Mouse (Mus musculus) c-Kit-positive CD71-positive TER-119-positive erythroid progenitor cells, embryonic 14.5 days (primary cell): ENCODE measurements around the gene Rubcnl.

Experiments used
- DNase-seq: peaks from one replicate; pipeline ENCODE4 v3.0.0-alpha.2; 2013; ENCODE audit warnings: low spot score

The Rubcnl gene

GRCm38 (mm10) chr14:75017877-75018825 is 2.3 kb downstream of the Rubcnl start:
- DNase-seq = no peak

DNA sequence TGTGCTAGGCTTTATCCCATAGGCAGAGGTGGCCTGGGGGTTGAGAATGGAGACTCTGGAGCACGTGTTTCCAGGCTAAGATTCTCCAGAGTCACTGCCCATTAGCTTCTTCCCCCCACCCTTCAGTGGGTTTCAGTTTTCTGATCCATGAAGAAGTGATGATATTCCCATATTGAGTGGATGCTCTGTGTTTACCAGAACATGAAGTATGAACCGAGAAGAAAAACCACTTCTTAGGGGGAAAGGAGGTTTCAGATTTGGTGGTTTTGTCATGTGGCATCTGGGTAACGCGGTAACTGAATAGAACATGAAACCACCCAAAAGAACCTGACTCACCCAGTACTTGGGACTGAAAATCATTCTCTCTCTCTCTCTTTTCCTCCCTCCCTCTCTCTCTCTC is 3.0 kb downstream of the Rubcnl start:
- DNase-seq = no peak

- no peak for DNase-seq
Observed at GRCm38 (mm10) chr14:75020581-75021253, 4.9 kb downstream of the Rubcnl start.

DNA sequence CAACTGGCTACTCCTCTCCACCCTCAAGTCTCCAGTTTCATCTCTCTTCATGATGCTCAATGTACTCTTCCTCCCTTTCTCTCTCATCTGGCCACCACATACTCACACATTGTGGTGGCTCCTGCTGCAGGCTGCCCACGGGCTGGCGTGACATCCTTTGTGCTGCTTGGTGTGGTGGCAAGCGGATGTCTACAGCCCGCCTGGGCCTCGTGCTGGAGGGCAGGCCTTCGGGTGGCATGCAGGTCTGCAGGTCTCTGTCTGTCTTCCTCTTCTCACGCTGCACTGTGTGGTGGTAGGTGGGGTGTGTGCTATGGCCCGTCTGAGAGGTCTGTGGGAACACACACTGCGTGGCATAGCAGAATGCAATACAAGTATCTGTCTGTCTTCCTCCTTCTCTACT is 6.7 kb downstream of the Rubcnl start:
- no peak for DNase-seq

DNA sequence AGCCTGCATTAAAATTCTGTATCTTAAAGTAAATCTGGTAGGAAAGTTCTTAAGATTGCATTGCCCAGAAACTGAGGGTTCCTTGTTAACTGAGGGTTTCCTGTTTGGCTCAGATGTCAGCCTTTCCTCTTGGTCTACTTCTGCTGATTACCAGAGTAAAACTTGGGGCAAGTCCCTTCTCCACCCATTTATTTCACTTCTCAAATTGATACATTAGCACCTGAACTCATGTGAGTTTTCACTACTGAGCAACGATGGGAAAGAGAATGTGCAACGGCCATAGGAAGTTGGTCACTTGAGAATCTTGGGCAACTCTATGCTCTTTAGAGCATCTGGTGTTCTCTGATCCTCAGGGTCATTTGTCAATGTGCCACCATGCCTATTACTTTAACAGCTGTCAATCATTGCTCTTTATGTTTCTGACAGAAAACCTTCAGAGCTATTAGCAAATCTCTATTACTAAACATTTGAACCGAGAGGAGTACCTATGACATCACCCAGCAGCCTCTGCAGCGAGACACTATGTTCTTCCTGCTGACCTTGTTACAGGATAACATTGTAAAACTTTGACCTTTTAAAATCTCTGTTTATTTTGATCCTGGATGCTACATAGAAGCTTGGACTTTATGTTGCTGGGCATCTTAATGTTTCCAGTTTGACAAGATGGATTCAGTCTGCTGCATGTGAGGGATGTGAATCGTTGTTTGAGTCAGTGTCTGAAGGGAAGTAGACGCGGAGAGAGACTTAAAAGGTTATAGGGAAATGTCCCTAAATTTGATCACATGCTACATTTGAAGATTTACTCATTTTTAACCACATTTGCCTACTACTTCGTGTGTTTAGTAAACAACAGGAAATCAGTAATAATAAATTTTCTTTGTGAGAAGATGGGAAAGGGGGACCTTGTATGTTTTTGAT is 9.2 kb downstream of the Rubcnl start:
- DNase-seq = no peak

DNA sequence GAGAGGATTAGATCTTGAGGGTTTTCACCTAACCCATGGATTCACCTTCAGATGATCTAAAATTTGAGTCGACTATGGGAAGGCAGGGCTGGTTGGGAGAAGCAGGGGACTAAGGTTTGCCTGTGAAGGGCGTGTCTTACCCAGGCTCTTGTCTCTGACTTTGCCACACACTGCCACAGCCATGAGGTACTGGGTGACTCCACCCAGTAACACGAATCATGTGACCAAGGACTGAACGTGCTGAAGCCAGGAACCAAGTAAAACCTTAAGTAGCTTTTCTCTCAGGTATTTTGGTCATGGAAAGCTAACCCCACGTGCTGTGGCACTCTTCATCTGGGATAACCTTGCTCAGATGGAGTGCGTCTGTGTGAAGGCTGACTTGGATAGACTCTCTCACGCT is 14.9 kb downstream of the Rubcnl start:
- DNase-seq = no peak

- no peak for DNase-seq
Observed at GRCm38 (mm10) chr14:75031999-75032575, 16.3 kb downstream of the Rubcnl start.

DNA sequence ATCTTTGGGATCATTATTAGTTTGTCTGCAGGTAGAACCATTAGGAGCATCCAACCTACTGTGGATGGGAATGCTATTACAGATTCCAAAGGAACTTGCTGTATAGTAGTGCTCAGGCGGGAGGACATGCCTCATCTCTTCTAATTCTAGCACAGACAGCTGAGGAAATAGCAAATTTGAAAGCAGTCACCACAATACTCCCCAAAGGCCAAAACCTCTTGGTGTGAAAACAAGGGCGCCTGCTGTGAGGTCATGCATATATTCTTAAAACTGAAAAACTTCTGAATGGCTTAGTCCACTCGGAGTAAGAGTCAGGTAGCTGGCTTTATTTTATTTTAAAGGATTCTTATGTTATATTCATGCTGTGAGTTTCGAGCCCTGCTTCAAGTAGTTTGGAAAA is 16.9 kb downstream of the Rubcnl start:
- DNase-seq = no peak

DNA sequence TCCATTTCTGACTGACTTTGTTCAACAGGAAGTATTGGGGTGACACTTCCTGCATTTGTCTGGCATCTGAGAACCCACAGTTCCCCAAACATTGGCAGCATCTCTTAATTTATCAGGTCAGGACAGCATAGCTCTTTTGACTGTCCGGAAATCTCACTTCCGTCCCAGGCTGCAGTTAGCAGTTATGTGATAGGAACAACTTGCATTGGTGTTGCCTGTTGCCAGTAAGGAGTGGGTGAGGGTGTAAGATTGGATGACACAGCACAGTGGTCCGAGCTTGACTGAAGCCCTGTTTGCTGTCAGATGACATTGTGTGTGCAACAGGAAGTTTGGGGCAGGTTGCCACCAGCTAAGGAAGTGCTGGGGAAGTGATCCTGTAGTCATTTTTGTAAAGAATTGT is 18.4 kb downstream of the Rubcnl start:
- no peak for DNase-seq

GRCm38 (mm10) chr14:75035431-75035830 is 19.6 kb downstream of the Rubcnl start:
- DNase-seq = no peak

- no peak for DNase-seq
Observed at GRCm38 (mm10) chr14:75045184-75045583, 29.4 kb downstream of the Rubcnl start.

- no peak for DNase-seq
Observed at GRCm38 (mm10) chr14:75052451-75052850, 36.6 kb downstream of the Rubcnl start.

GRCm38 (mm10) chr14:75054455-75055343 is 38.9 kb downstream of the Rubcnl start:
- no peak for DNase-seq

DNA sequence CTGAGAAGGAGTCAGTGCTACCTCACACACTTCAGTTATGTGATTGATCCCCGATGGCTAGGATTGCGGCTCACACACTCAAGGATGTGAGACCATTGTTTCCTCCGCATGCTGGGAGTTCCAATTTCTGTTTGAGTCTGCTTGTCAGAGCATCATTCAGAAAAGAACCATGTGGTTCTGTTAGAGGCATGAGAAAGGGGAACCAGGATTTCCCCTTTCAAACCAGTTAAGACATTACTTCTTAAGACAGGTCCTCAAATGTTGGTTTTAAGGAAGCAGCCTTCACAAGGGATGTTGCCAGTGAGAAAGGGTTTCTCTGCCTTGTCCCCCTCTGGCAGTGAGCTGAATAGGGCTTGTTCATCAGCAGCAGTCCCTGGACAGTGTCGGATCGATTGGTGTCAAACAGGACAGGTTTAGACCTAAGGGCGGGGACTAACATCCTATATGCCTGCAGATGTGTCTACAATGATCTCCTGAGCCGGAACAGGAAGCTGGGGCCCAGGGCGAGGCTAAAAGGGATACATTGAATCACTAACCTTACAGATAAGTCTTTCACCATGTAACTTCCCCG is 41.1 kb downstream of the Rubcnl start:
- DNase-seq = no peak

DNA sequence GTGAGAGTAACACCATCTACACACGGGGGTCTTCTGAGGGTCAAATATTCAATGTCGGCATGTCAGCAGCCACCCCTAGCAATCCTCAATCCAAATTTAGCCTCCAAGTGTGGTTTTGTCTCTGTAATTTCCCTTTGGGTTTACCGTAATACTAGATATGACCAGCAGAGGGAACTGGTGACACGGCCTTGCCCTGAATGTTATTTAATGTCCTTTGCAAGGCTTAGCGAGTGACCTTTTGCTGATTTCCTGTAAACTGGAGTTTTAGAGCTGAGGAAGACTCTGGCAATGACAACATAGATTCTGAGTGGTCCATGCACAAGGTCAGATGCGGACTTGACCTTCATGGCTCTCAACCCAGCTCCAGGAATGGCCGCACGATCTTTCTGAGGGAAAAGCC is 44.7 kb downstream of the Rubcnl start:
- DNase-seq = peak; percentile 38

- DNase-seq = no peak
Observed at GRCm38 (mm10) chr14:75063936-75064335, 48.1 kb downstream of the Rubcnl start.

- peak; percentile 23 for DNase-seq
Observed at GRCm38 (mm10) chr14:75064520-75064919, 48.7 kb downstream of the Rubcnl start.

GRCm38 (mm10) chr14:75065211-75065610 is 49.4 kb downstream of the Rubcnl start:
- DNase-seq = no peak

DNA sequence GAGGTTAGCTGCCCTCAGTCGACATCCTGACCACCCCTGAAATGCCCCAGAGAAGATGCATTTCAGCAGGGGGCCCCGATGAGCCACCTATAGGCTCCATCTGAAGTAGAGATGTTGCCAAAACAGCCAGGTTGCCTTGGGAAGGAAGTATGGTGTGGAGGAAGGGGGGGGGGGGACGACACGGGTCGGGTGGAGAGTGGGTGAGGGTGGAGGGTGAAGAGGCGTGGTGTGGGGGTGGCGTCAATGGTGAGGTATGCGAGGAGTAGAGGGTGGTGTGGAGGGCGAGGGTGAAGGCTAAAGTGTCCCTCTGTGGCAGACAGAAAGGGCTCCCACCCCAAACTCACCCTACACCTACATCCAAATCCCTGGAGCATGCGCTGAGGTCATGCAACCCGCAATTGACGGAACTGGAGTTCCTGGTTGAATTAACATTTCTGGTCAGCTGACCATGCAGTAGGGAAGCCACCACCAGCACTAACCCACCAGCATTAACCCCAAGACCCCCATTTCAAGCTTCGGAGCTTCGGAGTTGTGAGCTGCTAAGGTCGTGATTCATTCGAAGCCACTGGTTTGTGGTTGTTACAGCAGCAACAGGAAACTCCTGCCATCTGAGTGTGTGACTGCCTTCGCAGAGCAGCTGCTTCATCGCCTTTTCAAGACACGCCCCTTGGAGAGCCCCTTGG is 52.7 kb downstream of the Rubcnl start:
- DNase-seq = no peak
